Mouse (Mus musculus) lung, postnatal 0 days (tissue): ENCODE data around the gene Klhl29.

Source experiments
- CTCF ChIP-seq: IDR thresholded peaks from 2 replicates; pipeline ENCODE4 v1.5.1; 2016; ENCODE audit warnings: antibody characterized with exemption, mild to moderate bottlenecking
- EP300 ChIP-seq: IDR thresholded peaks from 2 replicates; pipeline ENCODE4 v1.6.1; 2016; ENCODE audit warnings: antibody characterized with exemption, mild to moderate bottlenecking, control low read depth

DNA sequence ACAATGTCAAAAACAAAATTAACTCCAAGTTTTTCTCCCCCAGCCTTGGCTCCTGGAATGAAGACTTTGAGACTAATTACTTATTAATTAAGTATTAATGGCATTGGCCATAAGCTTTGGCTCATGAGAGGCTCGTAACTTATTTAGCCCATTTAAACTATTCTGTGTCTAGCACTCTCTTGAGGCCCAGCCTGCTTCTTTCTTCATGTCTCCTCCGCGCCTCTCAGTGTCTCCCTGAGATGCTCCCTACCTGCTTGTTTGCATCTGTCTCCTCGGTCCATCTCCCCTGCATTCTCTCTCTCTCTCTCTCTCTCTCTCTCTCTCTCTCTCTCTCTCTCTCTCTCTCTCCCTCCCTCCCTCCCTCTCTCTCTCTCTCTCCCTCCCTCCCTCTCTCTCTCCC is 294.0 kb downstream of the Klhl29 start:
- no peak for TF ChIP-seq CTCF
- no peak for TF ChIP-seq EP300
